Mouse (Mus musculus) hematopoietic stem cell, adult 5-6 weeks (primary cell): ENCODE measurements at regions not wholly inside any gene's neighbourhood (a gene's known extent, or its start where the extent isn't known, plus 50 kb on each side); places are given as distances from the start of the nearest gene placed in this dataset.

Experiments
- ATAC-seq, 2 experiments: fragments of 125-278 bp in 1 of 2; replicated peaks in 1 of 2; 2 replicates each; pipeline ENCODE4 v1.8.0; 2016 to 2017; ENCODE audit warnings: inconsistent platforms in 2 of 2, mild to moderate bottlenecking in 2 of 2, moderate number of reproducible peaks in 2 of 2, low read depth in 1 of 2, moderate TSS enrichment in 1 of 2; ENCODE audit not compliant: low FRiP score in 2 of 2, poor library complexity in 2 of 2, severe bottlenecking in 2 of 2, insufficient read depth in 1 of 2, low TSS enrichment in 1 of 2

GRCm38 (mm10) chr7:113052952-113053351 lies 99.2 kb downstream of the Rassf10 start:
- no peak for ATAC-seq

GRCm38 (mm10) chr7:113056421-113056820 lies 102.7 kb downstream of the Rassf10 start:
- ATAC-seq = no peak

GRCm38 (mm10) chr7:113059211-113059966 lies 105.6 kb downstream of the Rassf10 start:
- no peak for ATAC-seq

GRCm38 (mm10) chr7:113059967-113060284 lies 106.2 kb downstream of the Rassf10 start:
- ATAC-seq = no peak

- ATAC-seq = no peak
These were observed 107.2 kb downstream of the Rassf10 start for GRCm38 (mm10) chr7:113060991-113061390.

GRCm38 (mm10) chr7:113066536-113066935 lies 112.8 kb downstream of the Rassf10 start:
- no peak for ATAC-seq

- ATAC-seq = peak in 1 of 2 experiments; percentile 14; a peak in 1 of 4 replicates
These were observed 114.5 kb downstream of the Rassf10 start for GRCm38 (mm10) chr7:113068296-113068695.

GRCm38 (mm10) chr7:113069336-113069924 lies 115.7 kb downstream of the Rassf10 start:
- ATAC-seq = no peak

- ATAC-seq = no peak
These were observed 117.7 kb downstream of the Rassf10 start for GRCm38 (mm10) chr7:113071418-113071817.

GRCm38 (mm10) chr7:113073781-113074180 lies 120.0 kb downstream of the Rassf10 start:
- ATAC-seq = no peak

- no peak for ATAC-seq
These were observed 121.6 kb downstream of the Rassf10 start for GRCm38 (mm10) chr7:113075371-113075770.

GRCm38 (mm10) chr7:113076243-113076642 lies 122.5 kb downstream of the Rassf10 start:
- ATAC-seq = no peak

- no peak for ATAC-seq
These were observed 126.1 kb upstream of the Arntl start for GRCm38 (mm10) chr7:113081120-113081519.

- ATAC-seq = peak; percentile 35 to 51; a peak in 2 of 4 replicates
These were observed 122.2 kb upstream of the Arntl start for GRCm38 (mm10) chr7:113084930-113085625.

- no peak for ATAC-seq
These were observed 121.1 kb upstream of the Arntl start for GRCm38 (mm10) chr7:113086158-113086557.

GRCm38 (mm10) chr7:113087646-113088045 lies 119.6 kb upstream of the Arntl start:
- no peak for ATAC-seq

GRCm38 (mm10) chr7:113089044-113089443 lies 118.2 kb upstream of the Arntl start:
- no peak for ATAC-seq

- ATAC-seq = no peak
These were observed 113.3 kb upstream of the Arntl start for GRCm38 (mm10) chr7:113093931-113094330.
